Mouse (Mus musculus) layer of hippocampus, adult 11-12 months (tissue): ENCODE measurements around the gene Sf1.
A peak's percentile ranks its signal among the peaks of the same experiment; 100 is the strongest.

ENCODE experiments used
- DNase-seq: peaks from one replicate; pipeline ENCODE4 v3.0.0; 2022; ENCODE audit warnings: low spot score

Sf1 gene

DNA sequence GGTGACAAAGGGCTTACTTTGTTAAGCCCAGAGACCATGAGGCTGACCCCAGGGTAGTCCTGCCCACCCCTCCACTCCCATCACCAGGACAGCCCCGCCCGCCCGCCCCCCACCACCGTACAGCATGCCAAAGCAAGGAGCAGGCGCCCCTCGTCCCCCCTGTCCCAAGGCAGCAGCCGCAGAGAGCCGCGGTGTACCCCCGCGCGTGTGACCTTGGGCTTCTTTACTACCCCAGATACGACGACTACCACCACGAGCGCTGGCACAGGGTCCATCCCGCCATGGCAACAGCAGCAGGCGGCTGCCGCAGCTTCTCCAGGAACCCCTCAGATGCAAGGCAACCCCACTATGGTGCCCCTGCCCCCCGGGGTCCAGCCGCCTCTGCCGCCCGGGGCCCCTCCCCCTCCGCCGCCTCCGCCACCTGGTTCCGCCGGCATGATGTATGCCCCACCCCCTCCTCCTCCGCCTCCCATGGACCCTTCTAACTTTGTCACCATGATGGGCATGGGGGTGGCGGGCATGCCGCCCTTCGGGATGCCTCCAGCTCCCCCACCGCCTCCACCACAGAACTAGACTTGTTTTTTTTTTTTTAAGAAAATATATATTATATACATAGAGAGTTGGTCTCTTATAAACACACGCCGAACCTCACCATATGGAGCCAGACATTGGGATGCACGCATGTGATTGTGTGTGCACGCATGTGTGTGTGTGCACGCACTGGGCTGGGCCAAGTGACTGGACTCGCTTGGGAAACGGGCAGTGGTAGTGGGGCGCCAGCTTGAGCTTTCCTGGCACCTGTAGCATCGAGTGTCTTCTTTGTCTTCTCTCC, 12.1 kb downstream of the Sf1 start:
- DNase-seq: no peak

- peak; percentile 49 for DNase-seq
Observed at GRCm38 (mm10) chr19:6376255-6376564, 12.7 kb downstream of the Sf1 start.

- DNase-seq: no peak
Observed at GRCm38 (mm10) chr19:6376643-6377042, 13.2 kb downstream of the Sf1 start.

- DNase-seq: no peak
Observed at GRCm38 (mm10) chr19:6377327-6378040, 14.0 kb downstream of the Sf1 start.

GRCm38 (mm10) chr19:6380411-6381166, 17.1 kb downstream of the Sf1 start:
- DNase-seq: no peak

GRCm38 (mm10) chr19:6381238-6381637, 17.7 kb downstream of the Sf1 start:
- no peak for DNase-seq

DNA sequence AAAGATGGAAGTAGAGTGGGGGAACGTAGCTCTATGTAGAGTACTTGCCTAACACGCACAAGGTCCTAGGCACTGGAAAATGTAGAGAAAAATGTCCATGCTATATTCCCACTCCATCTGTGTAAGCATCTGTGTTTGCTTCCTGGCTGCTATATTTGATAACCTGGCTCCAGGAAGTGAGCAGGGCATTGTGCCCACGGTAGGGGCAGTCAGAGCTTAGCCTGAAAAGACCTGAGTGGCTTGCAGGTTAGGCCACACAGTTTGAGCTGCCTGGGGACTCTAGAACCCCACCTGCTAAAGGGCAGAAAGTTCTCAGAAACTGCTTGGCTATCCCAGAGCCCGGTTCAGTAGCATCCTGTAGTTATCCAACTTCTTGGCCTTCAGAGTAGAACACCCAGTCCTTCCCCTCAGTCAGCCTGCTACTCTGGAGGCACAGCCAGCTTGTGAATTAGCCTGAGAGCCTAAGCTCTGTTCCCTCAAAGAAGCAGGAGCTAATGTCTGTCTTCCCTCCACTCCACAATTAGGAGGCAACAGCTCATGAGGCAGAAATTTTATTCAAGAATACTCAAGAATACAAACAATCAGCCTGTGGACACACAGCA, 18.9 kb downstream of the Sf1 start:
- no peak for DNase-seq

GRCm38 (mm10) chr19:6383470-6383869, 20.0 kb downstream of the Sf1 start:
- DNase-seq: no peak

- DNase-seq: peak; percentile 51
Observed at GRCm38 (mm10) chr19:6384128-6384527, 20.6 kb downstream of the Sf1 start, which contains the start of gene Pygm. Pygm (plus strand) TSS chr19:6384399.

DNA sequence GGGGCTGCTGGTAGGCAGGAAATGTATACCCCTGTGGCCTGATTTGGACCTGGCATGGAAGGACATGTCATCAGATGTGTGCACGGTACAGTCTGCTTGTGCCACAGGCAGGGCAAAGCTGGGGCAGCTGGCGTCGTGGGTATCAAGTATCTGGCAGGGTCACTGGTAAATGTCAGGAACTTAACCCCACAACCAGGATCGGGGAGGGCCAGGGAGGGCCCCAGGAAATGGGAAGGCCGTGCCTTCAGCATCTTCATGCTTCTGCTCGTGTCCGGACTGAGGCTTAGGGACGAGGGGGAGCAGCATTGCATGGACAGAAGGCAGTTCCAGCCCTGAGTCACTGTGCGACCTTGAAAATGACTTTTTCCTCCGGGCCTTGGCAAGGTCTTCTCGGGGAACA, 21.5 kb downstream of the Sf1 start:
- DNase-seq: no peak

GRCm38 (mm10) chr19:6385419-6385818, 21.9 kb downstream of the Sf1 start:
- DNase-seq: no peak

DNA sequence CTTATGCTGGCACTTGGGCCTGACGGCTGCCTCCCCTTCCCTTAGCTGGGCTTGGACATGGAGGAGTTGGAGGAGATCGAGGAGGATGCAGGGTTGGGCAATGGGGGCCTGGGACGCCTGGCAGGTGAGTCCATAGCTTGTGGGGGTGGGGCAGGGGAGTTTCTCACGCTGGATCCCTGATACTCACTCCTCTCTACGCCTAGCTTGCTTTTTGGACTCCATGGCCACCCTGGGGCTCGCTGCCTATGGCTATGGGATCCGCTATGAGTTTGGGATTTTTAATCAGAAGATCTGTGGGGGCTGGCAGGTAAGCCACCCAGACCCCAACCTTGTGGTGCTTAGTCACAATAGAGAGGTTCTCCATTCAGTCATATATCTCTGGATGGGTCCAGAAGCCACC, 22.3 kb downstream of the Sf1 start:
- no peak for DNase-seq

DNA sequence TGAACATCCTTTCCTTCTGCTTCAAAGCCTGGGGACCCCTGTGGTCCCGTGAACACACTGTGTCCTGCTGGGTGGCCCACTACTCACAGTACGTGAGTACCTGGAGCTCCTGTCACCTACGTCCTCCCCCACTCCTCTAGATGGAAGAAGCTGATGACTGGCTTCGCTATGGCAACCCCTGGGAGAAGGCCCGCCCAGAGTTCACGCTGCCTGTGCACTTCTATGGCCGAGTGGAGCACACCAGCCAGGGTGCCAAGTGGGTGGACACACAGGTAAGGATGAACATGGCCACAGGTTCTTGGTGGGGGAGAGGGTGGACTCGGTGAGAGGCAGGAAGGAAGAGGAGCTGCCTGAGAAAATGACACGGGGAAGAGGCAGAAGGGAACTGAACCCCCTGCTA, 22.7 kb downstream of the Sf1 start:
- no peak for DNase-seq

GRCm38 (mm10) chr19:6388006-6388405, 24.5 kb downstream of the Sf1 start:
- no peak for DNase-seq

DNA sequence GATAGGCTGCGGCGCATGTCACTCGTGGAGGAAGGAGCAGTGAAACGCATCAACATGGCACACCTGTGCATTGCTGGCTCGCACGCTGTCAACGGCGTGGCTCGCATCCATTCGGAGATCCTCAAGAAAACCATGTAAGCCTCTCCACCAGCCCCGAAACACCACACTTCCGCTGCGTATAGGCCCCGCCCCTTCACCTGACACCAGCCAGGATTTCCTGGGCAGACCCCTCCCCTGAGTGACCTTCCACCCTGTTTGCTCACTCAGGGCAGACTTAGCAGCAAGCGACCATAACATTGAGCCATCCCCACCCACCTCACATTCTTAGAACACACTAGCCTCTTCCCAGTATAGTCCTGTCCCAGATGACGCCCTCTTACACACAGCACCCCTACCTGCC, 26.3 kb downstream of the Sf1 start:
- DNase-seq: no peak

DNA sequence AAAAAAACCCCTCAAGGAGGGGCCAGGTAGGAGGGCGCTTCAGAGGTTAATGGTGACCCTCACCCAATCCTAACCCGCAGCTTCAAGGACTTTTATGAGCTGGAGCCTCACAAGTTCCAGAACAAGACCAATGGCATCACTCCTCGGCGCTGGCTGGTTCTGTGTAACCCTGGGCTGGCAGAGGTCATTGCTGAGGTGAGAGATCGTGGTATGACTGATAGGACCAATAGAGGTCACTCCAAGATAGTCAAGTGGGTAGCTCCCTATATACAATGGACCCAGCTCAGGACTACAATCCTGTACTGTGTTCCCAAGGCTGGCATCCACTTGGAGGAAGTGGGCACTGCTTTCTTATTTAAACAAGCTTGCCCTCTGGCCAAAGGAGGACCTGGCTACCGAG, 26.8 kb downstream of the Sf1 start:
- DNase-seq: no peak

DNA sequence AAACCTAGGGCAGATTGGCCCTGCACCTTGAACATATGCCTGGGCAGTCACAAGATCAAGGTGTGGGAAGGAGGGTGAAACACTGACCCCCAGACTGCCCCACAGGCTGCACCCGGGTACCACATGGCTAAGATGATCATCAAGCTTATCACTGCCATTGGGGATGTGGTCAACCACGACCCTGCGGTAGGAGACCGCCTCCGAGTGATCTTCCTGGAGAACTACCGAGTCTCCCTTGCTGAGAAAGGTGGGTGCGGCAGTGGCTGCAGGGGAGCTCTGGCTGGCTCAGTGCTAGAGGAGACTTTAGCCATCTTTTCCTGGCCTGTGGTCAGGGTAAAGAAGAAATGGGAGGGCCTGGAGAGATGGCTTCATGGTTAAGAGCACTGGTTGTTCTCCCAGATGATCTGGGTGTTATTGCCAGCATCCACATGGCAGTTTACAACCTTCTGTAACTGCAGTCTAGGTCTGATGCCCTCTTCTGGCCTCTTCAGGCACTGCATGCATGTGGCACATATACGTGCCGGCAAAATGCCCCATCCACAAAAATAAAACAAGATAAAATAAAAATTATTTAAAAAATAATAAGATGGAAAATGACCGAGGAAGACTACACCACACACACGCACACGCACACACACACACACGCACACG, 29.4 kb downstream of the Sf1 start:
- DNase-seq: no peak

DNA sequence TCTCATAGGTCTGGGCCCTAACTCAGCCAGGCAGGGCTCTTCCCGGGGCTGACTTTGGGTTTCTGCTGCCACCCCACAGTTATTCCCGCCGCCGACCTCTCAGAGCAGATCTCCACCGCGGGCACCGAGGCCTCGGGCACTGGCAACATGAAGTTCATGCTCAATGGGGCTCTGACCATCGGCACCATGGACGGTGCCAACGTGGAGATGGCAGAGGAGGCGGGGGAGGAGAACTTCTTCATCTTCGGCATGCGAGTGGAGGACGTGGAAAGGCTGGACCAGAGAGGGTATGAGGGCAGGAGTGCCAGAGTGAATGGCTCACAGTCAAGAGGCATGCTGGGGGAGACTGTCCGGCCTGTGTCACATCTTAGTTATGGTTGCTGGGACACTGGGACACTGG, 30.1 kb downstream of the Sf1 start:
- no peak for DNase-seq

- no peak for DNase-seq
Observed at GRCm38 (mm10) chr19:6396237-6396636, 32.7 kb downstream of the Sf1 start.

DNA sequence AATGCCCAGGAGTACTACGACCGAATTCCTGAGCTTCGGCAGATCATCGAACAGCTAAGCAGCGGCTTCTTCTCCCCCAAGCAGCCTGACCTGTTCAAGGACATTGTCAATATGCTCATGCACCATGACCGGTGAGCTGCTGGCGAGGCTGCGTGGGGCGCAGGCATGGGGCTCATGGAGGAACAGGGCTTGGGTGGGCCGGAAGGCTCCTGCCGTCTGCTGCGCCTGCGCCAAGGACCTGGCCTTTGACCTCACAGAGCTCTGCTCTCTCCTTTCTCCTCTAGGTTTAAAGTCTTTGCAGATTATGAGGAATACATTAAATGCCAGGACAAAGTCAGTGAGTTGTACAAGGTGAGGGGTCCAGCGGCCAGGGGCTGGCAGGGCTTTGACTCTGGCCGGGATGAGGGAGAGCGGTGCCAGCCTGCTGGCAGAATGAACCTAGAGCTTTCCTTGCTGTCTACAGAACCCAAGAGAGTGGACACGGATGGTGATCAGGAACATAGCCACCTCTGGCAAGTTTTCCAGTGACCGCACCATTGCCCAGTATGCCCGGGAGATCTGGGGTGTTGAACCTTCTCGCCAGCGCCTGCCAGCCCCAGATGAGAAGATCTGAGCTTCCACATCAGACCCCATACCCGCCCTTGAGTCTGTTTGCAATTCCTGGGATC, 34.2 kb downstream of the Sf1 start:
- no peak for DNase-seq
